Mouse (Mus musculus) right cerebral cortex, adult 2 months (tissue): ENCODE measurements around the gene Zfp740.

Source experiments
- DNase-seq, 2 experiments: peaks; one replicate each; pipeline ENCODE4 v3.0.0; 2021 to 2022; ENCODE audit warnings: low spot score in 2 of 2

Gene Zfp740

DNA sequence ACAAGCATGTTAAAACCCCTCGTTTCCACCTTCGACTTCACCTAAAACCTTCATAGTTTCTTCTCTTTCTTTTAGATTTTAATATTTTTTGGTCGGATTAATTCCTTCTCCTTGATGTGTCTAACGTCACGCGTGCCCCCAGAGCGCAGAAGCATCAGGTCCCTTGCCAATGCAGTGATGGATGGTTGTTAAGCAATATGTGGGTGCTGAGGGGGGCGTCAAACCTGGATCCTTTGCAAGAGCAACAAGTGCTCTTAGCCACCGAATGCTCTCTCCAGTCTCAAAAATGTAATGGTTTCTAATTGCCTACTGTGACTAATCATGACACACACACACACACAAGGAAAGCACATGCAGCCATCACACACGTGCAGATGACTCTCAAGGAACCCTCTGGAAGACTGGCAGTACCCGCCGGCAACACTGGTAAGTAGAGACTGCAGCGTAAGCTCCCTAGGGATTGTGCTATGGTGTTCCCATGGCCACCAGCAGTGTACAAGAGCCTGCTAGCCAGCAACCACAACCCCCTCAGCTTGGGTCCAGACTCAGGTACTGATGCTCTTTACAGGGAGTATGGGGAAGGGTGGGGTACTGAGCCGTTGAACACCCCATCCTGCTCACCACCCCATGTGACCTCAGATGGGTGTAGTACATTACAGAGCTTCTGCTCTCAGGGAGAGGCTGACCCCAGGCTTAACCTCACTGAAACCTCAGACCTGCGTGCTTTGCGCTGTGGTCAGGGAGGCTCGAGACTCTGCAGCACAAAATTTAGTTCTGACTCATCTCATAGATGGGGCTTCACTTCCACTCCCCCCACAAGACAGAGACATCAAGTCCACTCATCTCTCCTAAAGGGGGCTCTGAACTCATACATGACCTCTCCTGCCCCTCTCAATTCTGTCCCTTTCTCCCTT, 27.6 kb downstream of the Zfp740 start:
- no peak for DNase-seq

DNA sequence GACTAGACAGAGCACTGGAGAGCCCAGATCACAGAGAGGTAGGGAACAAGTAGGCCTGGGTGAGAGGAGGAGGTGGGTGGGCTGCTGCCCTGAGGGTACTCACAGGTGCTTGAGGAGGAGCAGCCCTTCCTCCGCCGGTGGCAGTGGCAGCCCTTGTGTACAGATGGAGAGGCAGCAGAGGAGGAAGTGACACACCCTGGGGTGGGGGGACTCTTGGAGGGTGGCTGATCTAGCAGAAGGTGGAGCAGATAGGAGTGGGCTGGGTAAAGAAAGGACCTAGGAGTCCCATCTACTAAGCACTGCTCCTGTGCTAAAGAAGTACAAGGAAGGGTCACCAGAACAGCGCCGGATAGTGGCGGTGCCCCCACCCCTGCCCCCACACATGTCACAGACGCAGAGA, 28.7 kb downstream of the Zfp740 start, which contains the start of gene Itgb7:
Gene Itgb7, minus strand, starts transcription at position 197 of the 400 bp plus-strand sequence.
- DNase-seq, result no peak

DNA sequence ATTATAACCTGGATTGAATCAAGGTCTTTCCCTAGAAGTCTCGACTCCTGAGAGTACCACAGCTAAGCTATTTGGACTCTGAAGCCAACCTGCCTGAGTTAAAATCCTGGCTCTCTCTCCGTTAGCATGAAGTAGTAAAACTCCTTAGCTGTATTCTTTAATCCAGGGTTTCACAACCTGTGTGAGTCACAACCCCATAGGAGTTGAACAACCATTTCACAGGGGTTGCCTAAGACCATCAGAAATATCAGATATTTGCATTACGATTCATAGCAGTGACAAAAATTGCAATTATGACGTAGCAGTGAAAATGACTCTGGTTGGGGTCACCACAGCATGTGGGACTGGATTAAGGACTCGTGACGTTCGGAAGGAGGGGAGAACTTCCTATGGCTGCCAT, 29.7 kb downstream of the Zfp740 start:
- no peak for DNase-seq

DNA sequence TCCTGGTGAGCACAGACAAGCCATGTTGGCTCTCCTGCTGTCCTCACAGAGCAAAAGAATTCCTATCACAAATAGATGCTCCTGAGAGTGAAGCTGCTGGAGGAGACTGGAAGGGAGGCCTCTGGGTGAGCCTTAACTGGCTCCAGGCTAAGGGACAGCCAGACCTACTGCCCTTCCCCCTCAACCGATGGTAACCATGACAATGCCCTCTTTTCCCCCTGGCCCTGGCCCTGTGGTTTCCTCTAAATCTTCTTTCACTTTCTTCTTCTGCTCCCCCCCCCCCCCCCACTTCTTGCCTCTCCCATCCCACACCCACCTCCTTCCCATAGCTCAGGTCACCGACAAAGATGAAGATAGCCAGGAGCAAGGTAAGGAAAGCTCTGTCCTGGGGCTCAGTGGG, 30.8 kb downstream of the Zfp740 start:
- DNase-seq, result no peak

DNA sequence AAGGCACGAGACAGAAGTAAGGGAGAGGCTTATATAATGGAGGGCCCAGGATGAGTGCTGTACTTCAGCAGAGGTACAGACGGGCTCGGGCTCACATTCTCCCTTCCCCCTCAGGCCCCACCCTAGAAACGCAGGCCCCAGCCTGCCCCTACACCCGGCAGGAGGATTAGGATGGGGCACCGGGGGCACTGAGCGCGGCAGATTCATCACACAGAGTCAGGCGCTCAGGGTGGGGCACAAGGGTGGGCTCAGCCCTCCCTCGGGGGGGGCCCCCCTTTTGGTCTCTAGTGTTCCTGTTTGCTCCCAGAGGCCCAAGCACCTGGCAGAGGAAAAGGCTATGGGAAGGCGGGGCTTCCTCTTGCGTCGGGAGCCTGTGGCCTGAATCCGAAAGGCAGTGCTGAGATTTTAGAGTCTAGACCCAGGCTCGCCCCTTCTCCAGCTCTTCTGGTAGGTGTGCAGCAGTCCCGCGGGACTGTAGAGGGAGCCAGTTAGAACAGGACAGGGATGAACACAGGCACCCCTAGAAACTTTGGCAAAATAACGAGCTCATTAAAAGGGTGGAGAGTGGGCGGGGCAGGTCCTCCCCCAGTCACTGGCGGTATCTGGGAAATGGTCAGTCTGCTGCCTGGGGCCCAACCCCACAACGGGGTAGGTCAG, 32.5 kb downstream of the Zfp740 start:
- DNase-seq, result no peak

DNA sequence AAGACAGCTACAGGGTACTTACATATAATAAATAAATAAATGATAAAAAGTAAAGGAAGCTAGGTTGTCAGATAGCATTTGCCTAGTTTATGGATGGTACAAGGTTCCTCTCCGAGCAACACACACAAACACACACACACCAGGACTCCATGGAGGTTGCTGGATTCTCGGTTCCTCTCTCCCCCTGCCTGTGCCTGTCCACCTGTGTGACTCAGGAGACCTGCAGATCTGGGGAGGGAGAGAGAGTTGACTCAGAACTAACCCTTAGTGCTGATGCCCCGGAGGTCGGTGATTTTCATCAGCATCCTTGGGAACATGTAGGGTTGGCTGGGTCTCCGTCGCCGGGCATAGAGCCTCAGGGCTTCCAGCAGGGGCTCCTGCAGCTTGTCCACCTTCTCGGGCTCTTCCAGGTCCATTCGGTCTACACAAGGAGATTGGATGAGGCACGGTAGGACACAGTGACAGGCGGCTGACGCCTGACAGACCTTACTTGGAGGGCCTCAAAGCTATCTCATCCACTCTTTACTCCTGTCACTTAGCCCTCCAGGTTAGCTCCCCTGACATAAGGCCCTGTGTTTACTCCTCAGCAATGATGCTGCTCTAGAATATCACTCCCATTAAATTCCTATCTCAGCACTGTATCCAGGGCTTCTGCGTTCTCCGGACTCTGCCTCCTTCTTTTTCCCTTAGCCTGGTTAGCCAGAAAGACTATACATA, 35.7 kb downstream of the Zfp740 start:
- DNase-seq, result no peak

DNA sequence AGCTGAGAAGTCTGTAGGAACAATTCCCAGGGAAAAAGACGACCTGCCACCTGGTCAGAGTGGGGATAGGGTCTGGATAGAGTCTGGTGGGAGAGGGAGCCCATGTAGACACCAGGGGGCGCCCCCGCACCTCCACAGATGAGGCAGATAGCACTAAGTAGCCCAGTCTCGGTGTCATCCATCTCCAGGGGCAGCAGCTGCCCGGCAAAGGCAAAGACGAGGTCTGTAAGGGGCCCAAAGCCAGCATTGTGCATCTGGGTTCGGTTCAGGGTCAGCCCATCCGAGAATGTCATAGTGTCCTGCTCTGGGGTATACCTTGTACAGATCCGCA, 36.2 kb downstream of the Zfp740 start:
- peak; percentile 72 to 81 for DNase-seq

DNA sequence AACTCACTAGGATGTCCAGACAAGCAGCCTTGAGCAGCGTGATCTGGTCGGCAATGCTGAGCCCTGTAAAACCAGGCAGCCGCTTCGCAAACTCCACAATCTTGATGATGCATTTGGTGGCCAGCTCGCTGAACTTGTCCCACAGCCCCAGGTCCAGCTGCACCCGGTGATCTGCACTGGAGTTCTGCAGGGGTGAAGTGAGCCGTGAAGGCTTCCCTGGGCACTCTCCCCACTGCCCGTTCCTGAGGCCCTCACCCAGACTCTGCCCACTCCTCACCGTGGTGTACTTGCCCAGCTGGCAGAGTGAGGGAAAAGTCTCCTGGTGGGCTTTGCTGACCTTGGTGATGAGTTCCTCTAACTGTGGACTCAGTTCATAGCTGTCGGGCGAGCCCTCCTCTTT, 36.8 kb downstream of the Zfp740 start:
- DNase-seq, result no peak

DNA sequence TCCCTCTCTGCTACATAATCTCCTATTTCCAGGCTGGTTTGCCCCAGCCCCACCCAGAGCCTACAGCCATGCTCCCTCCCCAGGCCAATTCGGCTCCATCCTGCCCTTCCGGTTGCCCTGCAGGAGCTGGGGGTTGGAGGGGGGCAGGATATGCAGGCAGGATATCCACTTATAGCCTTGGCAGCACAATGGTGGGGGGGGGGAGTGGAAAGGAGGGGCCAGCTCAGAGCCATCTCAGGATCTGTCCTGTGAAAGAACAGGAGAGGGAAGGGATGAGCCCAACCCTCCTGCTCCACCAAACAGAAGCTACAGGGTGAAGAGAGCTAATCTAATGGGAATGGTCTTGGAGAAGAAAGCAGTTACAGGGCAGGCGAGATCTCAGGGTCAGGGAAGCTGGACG, 37.6 kb downstream of the Zfp740 start:
- no peak for DNase-seq

DNA sequence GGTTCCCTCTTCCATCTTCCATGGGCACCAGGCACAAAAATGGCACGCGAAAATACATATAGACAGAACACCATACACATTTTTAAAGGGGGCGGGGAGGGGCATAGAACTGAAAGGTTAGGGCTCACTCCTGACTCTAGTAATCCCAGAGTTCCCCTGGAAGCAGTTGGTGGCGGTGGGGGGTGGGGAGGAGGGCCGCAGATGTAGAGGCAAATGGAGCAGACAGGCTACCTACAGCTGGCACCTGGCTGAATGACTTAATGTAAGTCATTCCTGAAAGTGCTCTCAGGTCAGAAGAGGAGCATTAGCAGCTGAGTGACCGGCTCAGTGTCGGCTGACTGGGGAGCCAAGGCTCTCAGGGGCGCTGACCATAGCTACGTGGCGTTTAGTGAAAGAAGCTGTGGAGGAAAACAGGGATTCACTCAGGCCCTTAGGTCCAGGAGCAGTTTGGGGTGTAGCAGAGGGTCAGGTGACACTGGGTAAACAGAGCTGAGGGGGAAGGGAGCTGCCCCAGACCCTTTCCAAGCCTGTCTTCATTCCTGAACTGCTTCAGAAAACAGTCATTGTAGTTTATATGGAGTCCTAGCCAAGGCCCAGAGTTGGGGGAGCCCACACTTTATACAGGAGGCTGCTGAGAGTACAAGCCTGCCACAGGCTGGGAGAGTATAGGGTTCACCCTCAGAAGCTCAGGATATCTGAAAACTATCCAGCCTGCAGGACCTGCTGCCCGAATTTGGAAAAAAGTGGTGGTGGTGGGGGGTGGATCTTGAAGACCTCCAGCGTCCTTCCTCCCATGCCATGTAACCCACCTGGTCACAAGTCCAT, 39.6 kb downstream of the Zfp740 start:
- DNase-seq, result no peak

DNA sequence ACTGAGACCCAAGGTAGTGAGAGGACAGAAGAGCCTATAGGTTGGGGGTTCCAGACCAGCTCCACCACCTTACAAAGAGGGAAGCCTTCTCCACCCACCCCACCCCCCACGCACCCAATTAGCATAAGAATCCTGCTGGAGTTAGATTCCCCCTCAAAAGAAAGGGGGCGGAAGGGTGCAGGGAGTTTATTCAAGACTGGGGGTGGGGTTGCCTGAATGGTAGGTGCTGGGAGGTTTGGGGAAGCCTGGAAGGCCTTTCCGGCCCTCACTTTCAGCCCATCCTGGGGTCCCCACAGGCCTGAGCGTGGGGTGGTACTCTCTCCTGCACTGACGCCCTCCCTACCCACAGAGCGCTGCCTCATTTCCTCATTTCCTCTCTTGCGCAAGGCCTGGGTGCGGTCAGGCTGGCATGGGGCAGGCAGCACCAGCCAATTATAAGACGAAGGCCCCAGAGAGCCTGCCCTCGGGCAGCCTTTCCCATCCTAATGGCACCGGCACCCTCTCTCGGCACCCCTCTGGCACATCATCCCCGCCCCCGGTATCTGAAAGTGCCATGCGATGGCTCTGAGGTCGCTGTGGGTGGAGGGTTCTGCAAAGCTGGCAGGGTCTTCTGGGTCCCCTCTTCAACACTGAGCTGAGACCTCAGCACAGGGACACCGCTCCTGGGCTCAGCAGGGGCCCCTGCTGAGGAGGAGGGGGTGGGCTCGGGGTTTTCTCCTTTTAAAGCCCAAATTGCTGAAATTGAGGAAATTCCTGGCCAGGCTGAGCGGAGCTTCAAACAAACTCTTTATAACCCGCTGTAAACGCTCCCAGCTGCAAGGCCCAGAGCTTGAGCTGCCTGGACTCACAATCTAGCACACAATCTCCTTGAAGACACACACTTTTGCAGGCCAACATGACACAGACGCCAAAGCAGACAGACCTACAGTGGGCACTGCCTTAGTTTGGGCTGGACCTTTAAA, 40.5 kb downstream of the Zfp740 start:
- DNase-seq, result no peak

DNA sequence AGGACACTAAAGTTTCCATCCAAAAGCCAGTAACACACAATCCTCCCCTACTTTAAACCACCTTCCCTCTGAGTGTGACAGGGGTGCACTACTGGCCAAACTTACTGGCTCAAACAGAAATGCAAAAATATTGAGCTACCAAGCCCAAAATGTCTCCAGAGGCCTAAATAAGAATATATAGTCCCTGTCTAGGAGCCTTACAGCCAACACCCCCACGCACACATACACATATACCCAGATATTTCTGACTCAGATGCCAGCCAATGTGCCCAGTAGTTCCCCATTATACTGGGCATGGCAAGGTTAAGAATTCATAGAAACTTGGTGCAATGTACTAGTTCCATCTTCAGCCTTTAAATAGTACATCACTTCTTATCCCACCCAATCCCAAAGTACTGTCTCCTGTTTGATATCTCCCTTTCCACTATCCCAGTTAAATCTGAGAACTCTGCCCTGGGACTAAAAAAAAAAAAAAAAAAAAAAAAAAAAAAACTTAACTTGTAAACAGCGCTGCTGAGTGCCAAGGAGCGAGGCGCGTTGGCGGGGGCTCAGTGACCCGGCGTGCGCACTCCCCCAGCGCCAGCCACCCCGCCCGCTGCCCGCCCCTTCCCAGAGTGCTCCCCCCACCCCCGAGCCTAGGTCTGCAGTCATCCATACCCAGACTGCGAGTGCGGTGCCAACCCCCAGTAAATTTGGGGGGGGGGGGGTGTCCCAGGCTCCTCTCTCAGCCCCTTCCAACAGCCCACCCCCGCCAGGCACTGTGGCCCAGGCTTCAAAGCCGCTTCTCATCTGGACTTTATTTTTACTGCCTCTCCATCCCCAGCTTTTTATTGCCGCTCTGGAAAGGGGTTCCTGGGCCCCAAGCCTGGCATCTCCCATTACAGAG, 41.5 kb downstream of the Zfp740 start:
- no peak for DNase-seq

DNA sequence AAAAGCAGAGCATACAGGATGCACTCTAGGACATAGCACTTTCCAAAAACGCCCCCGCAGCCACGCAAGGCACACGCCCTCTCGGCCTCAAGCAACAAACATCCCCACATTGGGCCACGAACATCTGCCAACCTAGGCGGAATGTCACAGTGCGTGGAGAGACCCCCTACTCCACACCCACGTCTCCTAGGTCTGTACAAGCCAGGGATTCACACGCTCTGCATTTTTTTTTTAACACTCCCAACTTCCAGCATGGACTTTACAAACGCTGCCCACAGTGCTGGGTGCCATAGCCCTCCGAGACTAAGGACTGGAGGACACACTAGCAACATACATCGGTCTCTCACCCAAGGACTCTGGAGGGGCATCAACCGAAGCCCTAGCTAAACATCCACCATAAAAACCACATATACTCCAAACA, 42.4 kb downstream of the Zfp740 start:
- peak in 1 of 2 experiments; percentile 31 for DNase-seq

DNA sequence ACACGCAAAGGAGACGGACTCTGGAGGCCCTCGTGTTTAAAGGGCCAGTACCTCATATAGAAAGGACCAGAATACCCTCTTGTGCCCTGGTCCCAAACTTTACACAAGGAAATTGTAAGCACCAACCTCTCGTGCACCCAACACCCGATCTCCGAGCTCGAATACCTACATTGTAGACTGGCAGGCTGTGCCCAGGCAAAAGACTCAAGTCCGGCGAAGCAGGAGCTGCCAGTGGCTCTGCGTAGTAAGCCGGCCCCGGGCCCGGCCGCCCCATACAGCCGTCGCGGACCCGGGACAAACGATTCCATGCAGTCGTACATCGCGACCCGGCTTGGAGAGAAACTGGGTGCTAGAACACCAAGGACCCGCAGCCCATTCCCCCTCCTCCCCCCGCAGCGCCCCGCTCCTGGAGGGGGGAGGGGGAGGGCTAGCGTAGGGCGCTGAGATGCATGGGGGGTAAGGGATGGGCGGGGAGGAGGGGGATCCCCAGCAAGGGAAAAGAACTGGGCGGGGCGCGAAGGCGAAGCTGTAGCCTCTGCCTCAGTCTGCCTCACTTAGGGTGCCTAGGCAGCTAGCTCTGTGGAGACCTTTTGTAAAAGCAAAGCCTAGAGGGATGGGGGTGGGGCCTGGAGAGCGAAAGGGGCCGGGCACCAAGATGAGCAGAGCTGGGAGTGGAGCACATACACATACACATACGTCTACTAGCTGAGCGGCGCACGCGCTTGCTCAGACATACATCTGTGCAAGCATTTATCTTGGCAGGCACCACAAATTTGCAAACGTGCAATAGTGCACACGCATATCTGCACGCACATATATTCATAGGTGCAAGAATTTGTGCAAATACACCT, 43.1 kb downstream of the Zfp740 start:
- peak; percentile 72 to 76 for DNase-seq

DNA sequence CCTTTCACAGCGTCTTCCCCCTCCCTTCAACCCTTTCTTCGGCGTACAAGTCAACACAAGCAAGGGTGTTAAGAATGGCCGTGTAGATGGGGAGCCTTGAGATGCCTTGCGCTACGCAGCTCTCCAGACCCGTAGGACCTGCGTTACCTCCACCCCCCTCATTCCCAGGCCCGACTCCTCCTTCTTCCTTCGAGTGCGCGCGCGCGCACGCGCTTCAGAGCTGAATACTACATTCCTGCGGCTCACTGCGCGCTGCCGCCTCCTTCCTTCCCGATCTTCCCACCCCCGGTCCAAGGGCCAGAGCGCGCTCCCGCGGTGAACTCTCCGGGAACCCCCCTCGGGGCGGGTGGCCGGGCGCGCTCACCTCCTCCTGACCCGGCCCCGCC, 43.8 kb downstream of the Zfp740 start:
- peak; percentile 85 to 89 for DNase-seq

DNA sequence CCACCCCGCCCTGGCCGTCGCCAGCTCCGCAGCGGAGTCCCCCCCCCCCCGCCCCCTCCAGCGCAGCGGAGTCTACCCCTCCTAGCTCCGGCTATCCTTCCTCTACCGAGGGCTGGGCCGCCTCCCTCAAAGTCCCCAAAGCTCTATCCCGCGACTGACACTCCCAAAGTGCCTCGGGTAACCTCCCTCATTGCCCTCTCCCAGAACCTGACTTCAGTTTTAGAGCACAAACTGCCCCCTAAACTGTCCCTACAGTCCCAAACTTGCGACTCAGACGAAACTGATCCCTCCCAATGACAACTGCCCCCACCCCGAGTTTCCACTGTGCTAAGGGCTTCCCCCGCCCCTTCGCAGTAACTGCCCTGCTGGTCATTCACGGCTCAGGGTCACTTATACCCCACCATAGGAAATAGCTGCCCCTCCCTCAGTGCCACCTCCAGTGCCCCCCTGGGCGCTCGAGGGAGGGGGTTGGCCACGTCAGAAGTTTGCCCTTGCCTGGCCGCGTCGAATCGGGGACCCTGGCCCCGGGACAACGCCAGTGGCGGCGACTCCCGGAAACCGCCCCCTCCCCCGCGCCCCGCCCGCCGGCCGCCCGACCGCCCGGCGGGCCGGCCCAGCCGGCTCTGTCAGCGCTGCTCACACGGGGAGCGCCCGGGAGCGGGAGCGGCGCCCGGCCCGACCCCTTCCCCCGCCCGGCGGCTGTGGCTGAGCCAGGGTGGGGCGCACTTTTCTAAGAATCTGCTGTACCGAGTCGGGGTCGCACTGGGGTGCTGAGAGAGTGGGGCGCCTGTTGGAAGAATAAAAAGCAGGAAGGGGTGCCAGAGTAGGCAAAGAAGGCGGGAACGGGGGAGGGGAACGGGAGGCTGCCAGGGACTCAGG, 44.4 kb downstream of the Zfp740 start:
- DNase-seq, result peak in 1 of 2 experiments; percentile 38

DNA sequence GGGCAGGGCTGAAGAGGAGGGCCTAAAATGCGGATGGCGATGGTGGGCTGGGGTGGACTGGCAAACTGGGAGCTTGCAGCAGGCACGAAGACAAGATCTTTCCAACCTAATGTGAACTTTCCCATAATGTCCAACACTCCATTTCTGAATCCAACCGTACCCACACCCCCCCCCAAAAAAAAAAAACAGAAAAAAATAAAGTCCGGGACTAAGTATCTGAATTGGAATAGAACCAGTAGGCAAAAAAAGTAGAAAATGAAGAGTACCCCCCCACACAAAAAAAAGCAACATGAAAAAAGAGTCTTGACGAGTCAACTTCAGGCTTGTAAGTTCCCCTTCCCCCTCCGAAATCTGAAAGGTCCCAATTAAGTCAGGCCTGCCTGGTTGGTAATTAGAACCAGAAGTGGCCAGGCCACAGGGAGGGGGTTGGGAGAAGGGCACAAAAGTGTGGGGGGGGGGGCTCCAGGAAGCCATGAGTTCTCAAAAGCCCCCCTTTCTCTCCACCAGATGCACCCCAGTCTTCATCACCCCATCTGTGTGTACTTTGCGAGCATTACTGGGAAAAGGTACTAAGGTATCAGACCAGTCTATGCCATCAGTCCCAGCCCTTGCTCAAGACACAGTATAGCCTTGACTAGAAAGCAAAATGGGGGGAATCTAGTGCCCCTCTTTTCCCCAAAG, 45.2 kb downstream of the Zfp740 start:
- DNase-seq, result no peak
